Mouse (Mus musculus): ENCODE measurements around the gene Hsd11b2. TPM values are rescaled to one million over a fixed set of nuclear protein-coding genes. Genes with fewer than 3 reads are reported as not detected.

Gene Hsd11b2
- polyA plus RNA-seq, 2 experiments: 0.42 to 1.1 TPM

GRCm38 (mm10) chr8:105470681-105471313 is 47.8 kb upstream of the Hsd11b2 start:
- Histone ChIP-seq H3K4me2 (ENCODE audit: low read depth) (peak overlapping the region; percentile 45), H3K27ac (no peak overlapping the region), H3K36me3 (replicated peaks; ENCODE audit: control insufficient read depth, insufficient read depth, low read depth) (no peaks in the 10 kb centered on the region), H3K9ac (replicated peaks) (no peak overlapping the region), H3K9me3 (ENCODE audit: control insufficient read depth, low read length) (no peaks in the 10 kb centered on the region), H3K27me3 (ENCODE audit: control insufficient read depth, insufficient read depth, low read length) (peaks cover 49% of the 10 kb centered on the region), H3K4me1 (replicated peaks; ENCODE audit: control insufficient read depth in 2 of 2, insufficient read depth in 2 of 2, low read length in 1 of 2) (peaks cover 16 to 23% of the 10 kb centered on the region in 2 experiments), H3K4me3 (ENCODE audit: insufficient read depth in 1 of 2, low read depth in 2 of 2, low read length in 2 of 2) (no peak overlapping the region)
- 16% methylated on average over 11 of the region's 11 CpGs for WGBS (ENCODE audit: insufficient replicate concordance)
- no peak for DNase-seq (ENCODE audit: low read depth in 3 of 3, low spot score in 3 of 3)
- TF ChIP-seq EP300 (IDR thresholded peaks at IDR 0.05; ENCODE audit: low read depth) (no peak), CTCF (IDR thresholded peaks at IDR 0.05; ENCODE audit: low read depth) (no peak)
- ATAC-seq (ENCODE audit: insufficient read depth): peak; percentile 19; the same call in 1 of the 2 replicates

GRCm38 (mm10) chr8:105471314-105472015 is 47.1 kb upstream of the Hsd11b2 start, which contains the start of gene Tppp3:
Gene Tppp3, minus strand, starts transcription at chr8:105471526.
- Histone ChIP-seq H3K4me2 (ENCODE audit: low read depth) (peak within 1 kb of the TSS; percentile 45), H3K4me1 (replicated peaks; ENCODE audit: control insufficient read depth in 2 of 2, insufficient read depth in 2 of 2, low read length in 1 of 2) (peaks cover 16 to 23% of the 10 kb centered on the region in 2 experiments), H3K4me3 (ENCODE audit: insufficient read depth in 1 of 2, low read depth in 2 of 2, low read length in 2 of 2) (no peak within 1 kb of the TSS), H3K27ac (no peak within 1 kb of the TSS), H3K9ac (replicated peaks) (no peak within 1 kb of the TSS), H3K27me3 (ENCODE audit: control insufficient read depth, insufficient read depth, low read length) (peaks cover 49% of the 10 kb centered on the region), H3K36me3 (replicated peaks; ENCODE audit: control insufficient read depth, insufficient read depth, low read depth) (no peaks in the 10 kb centered on the region), H3K9me3 (ENCODE audit: control insufficient read depth, low read length) (no peaks in the 10 kb centered on the region)
- TF ChIP-seq CTCF (IDR thresholded peaks at IDR 0.05; ENCODE audit: low read depth) (peak; percentile 64), EP300 (IDR thresholded peaks at IDR 0.05; ENCODE audit: low read depth) (no peak)
- peak; percentile 69 to 80 (median 70) for DNase-seq (ENCODE audit: low read depth in 3 of 3, low spot score in 3 of 3)
- 4% methylated on average over 25 of the region's 25 CpGs for WGBS (ENCODE audit: insufficient replicate concordance)
- ATAC-seq (ENCODE audit: insufficient read depth): peak; percentile 83

- ATAC-seq (ENCODE audit: insufficient read depth): no peak
- no peak overlapping the region for H3K9ac ChIP-seq (replicated peaks)
- H3K36me3 ChIP-seq (replicated peaks; ENCODE audit: control insufficient read depth, insufficient read depth, low read depth): no peaks in the 10 kb centered on the region
- no peak overlapping the region for H3K27ac ChIP-seq
- no peak for DNase-seq (ENCODE audit: low read depth in 3 of 3, low spot score in 3 of 3)
- no peak overlapping the region for H3K4me2 ChIP-seq (ENCODE audit: low read depth)
- peaks cover 49% of the 10 kb centered on the region for H3K27me3 ChIP-seq (ENCODE audit: control insufficient read depth, insufficient read depth, low read length)
- H3K9me3 ChIP-seq (ENCODE audit: control insufficient read depth, low read length): no peaks in the 10 kb centered on the region
- no peak for TF ChIP-seq EP300 (IDR thresholded peaks at IDR 0.05; ENCODE audit: low read depth)
- no peak for TF ChIP-seq CTCF (IDR thresholded peaks at IDR 0.05; ENCODE audit: low read depth)
- peaks cover 16 to 23% of the 10 kb centered on the region in 2 experiments for H3K4me1 ChIP-seq (replicated peaks; ENCODE audit: control insufficient read depth in 2 of 2, insufficient read depth in 2 of 2, low read length in 1 of 2)
- no peak overlapping the region for H3K4me3 ChIP-seq (ENCODE audit: insufficient read depth in 1 of 2, low read depth in 2 of 2, low read length in 2 of 2)
- 26% methylated on average over 23 of the region's 23 CpGs for WGBS (ENCODE audit: insufficient replicate concordance)
Measured at GRCm38 (mm10) chr8:105472414-105472932, 46.1 kb upstream of the Hsd11b2 start.

DNA sequence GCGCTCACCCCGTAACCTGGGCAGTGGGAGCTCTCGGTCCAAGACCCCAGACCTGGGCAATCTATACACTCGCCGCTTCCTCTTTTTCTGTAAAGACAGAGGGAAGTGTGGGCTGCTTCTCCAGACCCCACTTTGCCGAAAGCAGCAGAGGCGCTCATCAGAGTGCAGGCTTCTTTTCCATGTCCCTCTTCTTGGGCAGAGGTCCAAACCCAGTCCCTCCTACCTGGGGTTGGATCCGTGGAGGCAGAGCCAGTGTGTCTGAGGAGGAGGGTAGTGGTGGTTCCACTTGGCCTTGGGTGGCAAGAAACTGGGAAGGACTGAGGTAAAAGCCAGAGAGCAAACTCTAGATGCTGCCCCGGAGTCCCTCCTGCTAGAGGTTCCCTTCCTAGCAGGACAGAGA is 45.6 kb upstream of the Hsd11b2 start:
- TF ChIP-seq CTCF (IDR thresholded peaks at IDR 0.05; ENCODE audit: low read depth): no peak
- TF ChIP-seq EP300 (IDR thresholded peaks at IDR 0.05; ENCODE audit: low read depth): no peak
- Histone ChIP-seq H3K4me1 (replicated peaks; ENCODE audit: control insufficient read depth in 2 of 2, insufficient read depth in 2 of 2, low read length in 1 of 2) (peaks cover 16 to 23% of the 10 kb centered on the region in 2 experiments), H3K9me3 (ENCODE audit: control insufficient read depth, low read length) (no peaks in the 10 kb centered on the region), H3K27me3 (ENCODE audit: control insufficient read depth, insufficient read depth, low read length) (peaks cover 49% of the 10 kb centered on the region), H3K4me2 (ENCODE audit: low read depth) (no peak overlapping the region), H3K9ac (replicated peaks) (no peak overlapping the region), H3K4me3 (ENCODE audit: insufficient read depth in 1 of 2, low read depth in 2 of 2, low read length in 2 of 2) (no peak overlapping the region), H3K27ac (no peak overlapping the region), H3K36me3 (replicated peaks; ENCODE audit: control insufficient read depth, insufficient read depth, low read depth) (no peaks in the 10 kb centered on the region)
- WGBS (ENCODE audit: insufficient replicate concordance): 21% methylated on average over 9 of the region's 9 CpGs
- ATAC-seq (ENCODE audit: insufficient read depth) (no peak), DNase-seq (ENCODE audit: low read depth in 3 of 3, low spot score in 3 of 3) (no peak)

Measured in liver, embryonic 14.5 days (tissue).